Mouse (Mus musculus) CD4-positive, CD25-positive, alpha-beta regulatory T cell (primary cell): ENCODE data around the gene Ints2. TPM values are rescaled to one million over a fixed set of nuclear protein-coding genes. Genes with fewer than 3 reads are reported as not detected.

Experiments
- polyA plus RNA-seq: library from polyadenylated mRNA; unstranded; fragments of 100-300 nt; shearing (Covaris generic); gene quantifications from one replicate; pipeline ENCODE4 v1.2.1, GENCODE M21; 2017

Ints2 gene
- 14.0 TPM for polyA plus RNA-seq

GRCm38 (mm10) chr11:86257460-86258076 is at the start of gene Ints2:
Gene Ints2, minus strand, starts transcription at chr11:86257575.

GRCm38 (mm10) chr11:86201037-86201786 is 56.2 kb downstream of the Ints2 start, which contains the start of gene Brip1:
Gene Brip1, minus strand, starts transcription at chr11:86201193.

Other genes with a start within 250 kb of the Ints2 start
- gene Brip1, start 56.4 kb downstream of the Ints2 start, polyA plus RNA-seq = 1.4 TPM
- gene Med13, start 100.0 kb upstream of the Ints2 start, polyA plus RNA-seq = 23.8 TPM
- 50.7 TPM for gene Rnft1, start 227.1 kb upstream of the Ints2 start, polyA plus RNA-seq